ENCODE assay signal across 21 mouse cellular contexts in the genomic region with DNA sequence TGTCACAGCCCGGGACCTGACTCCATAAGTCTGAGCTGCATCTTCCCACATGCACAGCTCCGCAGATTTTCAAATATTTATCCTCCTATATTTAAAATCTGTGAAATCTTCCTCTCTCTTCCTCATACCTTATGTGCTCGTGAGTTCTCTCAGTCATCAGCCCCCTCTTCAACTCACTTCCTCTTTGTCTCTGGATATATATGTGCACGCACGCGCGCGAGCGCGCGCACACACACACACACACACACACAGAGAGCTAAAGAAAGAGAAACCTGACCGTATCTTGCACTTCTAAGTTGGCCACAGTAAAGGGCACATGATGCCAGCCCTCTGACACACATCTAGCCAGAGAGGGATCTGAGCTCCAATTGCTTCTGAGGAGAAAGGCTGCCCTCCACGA.
DNase-seq lines count a peak whose midpoint lies in the region; ATAC-seq and TF ChIP-seq lines count a peak whose summit lies in the region.
"Had no signal": no experiment of that assay in that cellular context is flagged by ENCODE, and none has a peak within 500 bp of the region (broad histone marks: within the 10 kb centered on the region; RNA-seq: fewer than 3 reads in every experiment).

No protein-coding gene starts in this region.

- no peak overlapping the region for H3K9ac ChIP-seq in hindbrain, embryonic 16.5 days (ENCODE audit: low read depth, low read length)
- H3K9ac ChIP-seq: embryonic facial prominence, embryonic 13.5 days; lung, embryonic 14.5 days; neural tube, embryonic 15.5 days had no signal

- TF ChIP-seq POLR2A in bone marrow, adult 2 months (IDR thresholded peaks at IDR 0.05; ENCODE audit: borderline replicate concordance, control insufficient read depth, low read depth, low read length): no peak

- no peak overlapping the region for H3K4me2 ChIP-seq in hindbrain, embryonic 16.5 days (ENCODE audit: low read length)
- H3K4me2 ChIP-seq: embryonic facial prominence, embryonic 13.5 days; lung, embryonic 14.5 days; neural tube, embryonic 15.5 days had no signal

- no peaks in the 10 kb centered on the region for H3K9me3 ChIP-seq in hindbrain, embryonic 16.5 days (ENCODE audit: control insufficient read depth, low read length)
- H3K9me3 ChIP-seq: embryonic facial prominence, embryonic 13.5 days; neural tube, embryonic 15.5 days had no signal

- H3K4me1 ChIP-seq in bone marrow, adult 2 months (ENCODE audit: control insufficient read depth, insufficient read depth, low read length): peaks cover 3% of the 10 kb centered on the region; the same call in 1 of the 2 replicates
- H3K4me1 ChIP-seq in hindbrain, embryonic 16.5 days (ENCODE audit: control insufficient read depth, insufficient read depth, low read depth, low read length): no peaks in the 10 kb centered on the region

- no peak for TF ChIP-seq CTCF in bone marrow, adult 2 months (IDR thresholded peaks at IDR 0.05; ENCODE audit: control insufficient read depth, insufficient read depth, low read length)

- H3K36me3 ChIP-seq in hindbrain, embryonic 16.5 days (ENCODE audit: control insufficient read depth, insufficient read depth, low read length): no peaks in the 10 kb centered on the region
- H3K36me3 ChIP-seq: embryonic facial prominence, embryonic 13.5 days; neural tube, embryonic 15.5 days had no signal

- peak; percentile 50 for DNase-seq in CD4-positive, CD25-positive, alpha-beta regulatory T cell, adult 2 months (ENCODE audit: low read depth, low spot score)
- peak; percentile 50 for DNase-seq in naive thymus-derived CD4-positive, alpha-beta T cell, adult 2 months (ENCODE audit: low read depth)
- peak; percentile 55 to 58 for DNase-seq in thymus, postnatal 10 days (ENCODE audit: low spot score in 2 of 2)
- DNase-seq in urinary bladder, postnatal 14 days (ENCODE audit: low spot score): no peak
- no peak for DNase-seq in layer of hippocampus, adult 9-10 months (ENCODE audit: low spot score)
- DNase-seq: cerebellum, adult 9-11 months; gastrocnemius, postnatal 36 days; kidney, adult 9 months; kidney, postnatal 25 days; left cerebral cortex, postnatal 4 days; lung, embryonic 14.5 days; midbrain, embryonic 14.5 days; right cerebral cortex, postnatal 25 days had no signal

- no peak overlapping the region for H3K4me3 ChIP-seq in bone marrow, adult 2 months (replicated peaks; ENCODE audit: control insufficient read depth, low read depth, low read length)
- H3K4me3 ChIP-seq in hindbrain, embryonic 16.5 days (ENCODE audit: low read length): no peak overlapping the region
- H3K4me3 ChIP-seq: embryonic facial prominence, embryonic 13.5 days; myocyte; neural tube, embryonic 15.5 days had no signal

- 16% methylated on average over 13 of the region's 13 CpGs for WGBS in bone marrow, adult 2 months
- 92% methylated on average over 13 of the region's 13 CpGs for WGBS in hindbrain, embryonic 16.5 days

- ATAC-seq in CD4-positive, CD25-positive, alpha-beta regulatory T cell, adult 4 months: no peak
- no peak for ATAC-seq in hindbrain, embryonic 16.5 days
- ATAC-seq: forebrain, embryonic 14.5 days had no signal

- H3K27me3 ChIP-seq in hindbrain, embryonic 16.5 days (replicated peaks; ENCODE audit: control insufficient read depth, insufficient read depth, low read length): no peaks in the 10 kb centered on the region
- H3K27me3 ChIP-seq: neural tube, embryonic 15.5 days had no signal

- peak overlapping the region; percentile 55; the same call in 1 of the 2 replicates for H3K27ac ChIP-seq in bone marrow, adult 2 months (ENCODE audit: control insufficient read depth, insufficient read depth, low read depth, low read length, poor library complexity)
- no peak overlapping the region for H3K27ac ChIP-seq in hindbrain, embryonic 16.5 days (ENCODE audit: low read depth, low read length)
- H3K27ac ChIP-seq: embryonic facial prominence, embryonic 13.5 days; macrophage; neural tube, embryonic 15.5 days had no signal

Comparison
In these comparisons a context has a peak if more than half of its experiments do, and no peak if none do; other contexts are left out.
1. DNase-seq: peak in CD4-positive, CD25-positive, alpha-beta regulatory T cell, adult 2 months (single experiment), naive thymus-derived CD4-positive, alpha-beta T cell, adult 2 months (single experiment) and thymus, postnatal 10 days (2 of 2); none in urinary bladder, postnatal 14 days (single experiment) and layer of hippocampus, adult 9-10 months (single experiment).